Comparison of ENCODE assay signal across 25 mouse cellular contexts in the genomic region with DNA sequence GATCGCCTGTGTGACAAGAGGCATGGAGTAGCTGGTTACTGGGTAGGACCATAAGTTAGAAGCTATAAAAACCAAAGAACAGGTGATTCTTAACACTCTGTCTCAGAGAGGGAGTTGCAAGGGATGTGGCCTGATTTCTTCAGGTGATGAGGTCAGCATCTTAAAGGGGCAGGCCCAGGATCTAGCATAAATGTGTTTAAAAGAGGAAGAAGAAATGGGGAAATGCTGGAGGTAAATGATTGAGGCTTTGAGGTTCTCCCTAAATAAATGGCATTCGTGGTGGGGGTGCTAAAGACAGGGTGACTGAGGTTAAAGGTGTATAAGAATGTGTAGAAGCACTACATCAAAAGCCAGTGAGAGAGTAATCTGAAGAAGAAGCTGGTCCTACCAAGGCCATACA.
DNase-seq lines count a peak whose midpoint lies in the region; ATAC-seq and TF ChIP-seq lines count a peak whose summit lies in the region.
"Had no signal": no experiment of that assay in that cellular context is flagged by ENCODE, and none has a peak within 500 bp of the region (broad histone marks: within the 10 kb centered on the region; RNA-seq: fewer than 3 reads in every experiment).

No protein-coding gene starts in this region.

- no peak overlapping the region for H3K9ac ChIP-seq in intestine, embryonic 15.5 days
- no peak overlapping the region for H3K9ac ChIP-seq in intestine, embryonic 16.5 days (ENCODE audit: low read depth, low read length)
- no peak overlapping the region for H3K9ac ChIP-seq in CH12.LX (ENCODE audit: insufficient read depth, low read depth)
- no peak overlapping the region for H3K9ac ChIP-seq in liver, embryonic 11.5 days (ENCODE audit: low read depth, low read length)
- H3K9ac ChIP-seq: embryonic facial prominence, embryonic 13.5 days; embryonic facial prominence, embryonic 15.5 days; forebrain, embryonic 12.5 days had no signal

- TF ChIP-seq CTCF in CH12.LX (conservative IDR thresholded peaks at IDR 0.05 in 1 of 2, IDR thresholded peaks at IDR 0.05 in 1 of 2; ENCODE audit: low read depth in 2 of 2, low read length in 2 of 2): no peak

- dilution Hi-C loops in CH12.LX (cut with MboI; ENCODE audit: extremely low pct_ligation_motif_present, extremely low pct_unique_long_range_greater_than_20kb, low sequenced_read_pairs): no loop called here

- H3K4me2 ChIP-seq in intestine, embryonic 15.5 days (replicated peaks): no peak overlapping the region
- H3K4me2 ChIP-seq in intestine, embryonic 16.5 days (ENCODE audit: low read depth, low read length): no peak overlapping the region
- H3K4me2 ChIP-seq in CH12.LX (ENCODE audit: insufficient read depth, low read depth, poor library complexity, severe bottlenecking): no peak overlapping the region
- no peak overlapping the region for H3K4me2 ChIP-seq in liver, embryonic 11.5 days
- H3K4me2 ChIP-seq: embryonic facial prominence, embryonic 13.5 days; embryonic facial prominence, embryonic 15.5 days; forebrain, embryonic 12.5 days had no signal

- in situ Hi-C loops in CH12.LX (cut with MboI; ENCODE audit: low pct_ligation_motif_present, low pct_unique_long_range_greater_than_20kb, low sequenced_read_pairs): no loop called here

- H3K4me3 ChIP-seq in intestine, embryonic 15.5 days (replicated peaks): no peak overlapping the region
- no peak overlapping the region for H3K4me3 ChIP-seq in intestine, embryonic 16.5 days (ENCODE audit: low read length)
- no peak overlapping the region for H3K4me3 ChIP-seq in CH12.LX (replicated peaks in 1 of 3; ENCODE audit: low read depth in 2 of 3, low read length in 2 of 3, poor library complexity in 1 of 3)
- no peak overlapping the region for H3K4me3 ChIP-seq in liver, embryonic 11.5 days (ENCODE audit: low read depth, low read length)
- H3K4me3 ChIP-seq: embryonic facial prominence, embryonic 13.5 days; embryonic facial prominence, embryonic 15.5 days; erythroblast, embryonic 14.5 days; forebrain, embryonic 10.5 days; forebrain, embryonic 12.5 days had no signal

- H3K4me1 ChIP-seq in intestine, embryonic 15.5 days (replicated peaks): no peaks in the 10 kb centered on the region
- H3K4me1 ChIP-seq in intestine, embryonic 16.5 days (ENCODE audit: control insufficient read depth, insufficient read depth, low read length): no peaks in the 10 kb centered on the region
- peaks cover 0 to 8% of the 10 kb centered on the region in 2 experiments; a peak in 2 of 4 replicates for H3K4me1 ChIP-seq in CH12.LX (ENCODE audit: control insufficient read depth in 1 of 2, insufficient read depth in 2 of 2)
- H3K4me1 ChIP-seq in liver, embryonic 11.5 days (replicated peaks; ENCODE audit: control insufficient read depth, insufficient read depth, low read length): no peaks in the 10 kb centered on the region
- H3K4me1 ChIP-seq: embryonic facial prominence, embryonic 13.5 days; embryonic facial prominence, embryonic 15.5 days had no signal

- DNase-seq in CH12.LX (ENCODE audit: extremely low read depth): peak; percentile 16
- DNase-seq in liver, embryonic 11.5 days (ENCODE audit: low spot score): no peak
- DNase-seq in spleen, postnatal 4 days (ENCODE audit: low spot score in 2 of 2): no peak
- DNase-seq: adrenal gland, adult 2 months; adrenal gland, postnatal 10 days; adrenal gland, postnatal 25 days; B cell, adult 2 months; cerebellum, adult 11 months; cerebellum, adult 18-20 months; cerebellum, adult 8-10 months; cerebellum, adult 9-11 months; cerebellum, postnatal 14 days; cerebellum, postnatal 36 days; embryo, embryonic 11 days had no signal

- 63% methylated on average over 2 of the region's 2 CpGs for WGBS in intestine, embryonic 15.5 days
- 71% methylated on average over 2 of the region's 2 CpGs for WGBS in intestine, embryonic 16.5 days
- 54% methylated on average over 2 of the region's 2 CpGs for WGBS in liver, embryonic 11.5 days

- no peaks in the 10 kb centered on the region for H3K79me2 ChIP-seq in CH12.LX (replicated peaks; ENCODE audit: control insufficient read depth, extremely low read depth, insufficient read depth, poor library complexity, severe bottlenecking)

- no peak for TF ChIP-seq RAD21 in CH12.LX (IDR thresholded peaks at IDR 0.05; ENCODE audit: low read depth, low read length)

- H3K36me3 ChIP-seq in intestine, embryonic 15.5 days: no peaks in the 10 kb centered on the region
- H3K36me3 ChIP-seq in intestine, embryonic 16.5 days (ENCODE audit: control insufficient read depth, insufficient read depth, low read length): no peaks in the 10 kb centered on the region
- H3K36me3 ChIP-seq in CH12.LX (replicated peaks in 1 of 2; ENCODE audit: control insufficient read depth in 1 of 2, insufficient read depth in 1 of 2, low read length in 1 of 2): no peaks in the 10 kb centered on the region
- no peaks in the 10 kb centered on the region for H3K36me3 ChIP-seq in liver, embryonic 11.5 days (ENCODE audit: control insufficient read depth, insufficient read depth, low read length)
- H3K36me3 ChIP-seq: embryonic facial prominence, embryonic 13.5 days; embryonic facial prominence, embryonic 15.5 days; forebrain, embryonic 12.5 days had no signal

- H3K27me3 ChIP-seq in intestine, embryonic 15.5 days (replicated peaks): no peaks in the 10 kb centered on the region
- no peaks in the 10 kb centered on the region for H3K27me3 ChIP-seq in intestine, embryonic 16.5 days (replicated peaks; ENCODE audit: control insufficient read depth, insufficient read depth, low read length)
- H3K27me3 ChIP-seq in CH12.LX (replicated peaks): no peaks in the 10 kb centered on the region
- no peaks in the 10 kb centered on the region for H3K27me3 ChIP-seq in liver, embryonic 11.5 days (replicated peaks; ENCODE audit: control insufficient read depth, insufficient read depth, low read length)
- H3K27me3 ChIP-seq: embryonic facial prominence, embryonic 13.5 days; embryonic facial prominence, embryonic 15.5 days; forebrain, embryonic 12.5 days had no signal

- no peak overlapping the region for H3K27ac ChIP-seq in intestine, embryonic 15.5 days
- no peak overlapping the region for H3K27ac ChIP-seq in intestine, embryonic 16.5 days (ENCODE audit: low read length)
- no peak overlapping the region for H3K27ac ChIP-seq in CH12.LX (ENCODE audit: insufficient read depth, low read depth)
- H3K27ac ChIP-seq in liver, embryonic 11.5 days (ENCODE audit: low read depth, low read length): no peak overlapping the region
- H3K27ac ChIP-seq: embryonic facial prominence, embryonic 13.5 days; embryonic facial prominence, embryonic 15.5 days; forebrain, embryonic 10.5 days; forebrain, embryonic 12.5 days had no signal

- ATAC-seq in intestine, embryonic 15.5 days: peak; percentile 61
- ATAC-seq in intestine, embryonic 16.5 days: no peak; the same call in 1 of the 2 replicates
- ATAC-seq in hematopoietic stem cell, adult 5-6 weeks (replicated peaks in 1 of 2; ENCODE audit: insufficient read depth in 1 of 2, low FRiP score in 2 of 2, low TSS enrichment in 1 of 2, low read depth in 1 of 2, poor library complexity in 2 of 2, severe bottlenecking in 2 of 2): peak; percentile 49 to 69
- ATAC-seq in megakaryocyte progenitor cell, adult 5-6 weeks (replicated peaks; ENCODE audit: poor library complexity): peak; percentile 71
- ATAC-seq in liver, embryonic 11.5 days (replicated peaks; ENCODE audit: low FRiP score): no peak
- ATAC-seq: CD4-positive, CD25-positive, alpha-beta regulatory T cell, adult 4 months; forebrain, embryonic 14.5 days had no signal

- H3K9me3 ChIP-seq in intestine, embryonic 15.5 days: no peaks in the 10 kb centered on the region
- no peaks in the 10 kb centered on the region for H3K9me3 ChIP-seq in intestine, embryonic 16.5 days (ENCODE audit: control insufficient read depth, low read length)
- H3K9me3 ChIP-seq in CH12.LX (replicated peaks; ENCODE audit: low read length): no peaks in the 10 kb centered on the region
- no peaks in the 10 kb centered on the region for H3K9me3 ChIP-seq in liver, embryonic 11.5 days (ENCODE audit: control insufficient read depth, low read length)
- H3K9me3 ChIP-seq: embryonic facial prominence, embryonic 13.5 days; embryonic facial prominence, embryonic 15.5 days; forebrain, embryonic 10.5 days; forebrain, embryonic 12.5 days had no signal

- no peak for TF ChIP-seq EP300 in CH12.LX (IDR thresholded peaks at IDR 0.05; ENCODE audit: low read length)

- no peak for TF ChIP-seq POLR2A in CH12.LX (IDR thresholded peaks at IDR 0.05; ENCODE audit: low read depth, low read length)

TF ChIP-seq in CH12.LX, 34 proteins besides CTCF, POLR2A, EP300 and RAD21:
- TF ChIP-seq NRF1 (IDR thresholded peaks at IDR 0.05; ENCODE audit: low read depth, low read length) (no peak), MAX (IDR thresholded peaks at IDR 0.05; ENCODE audit: low read length) (no peak), E2F4 (IDR thresholded peaks at IDR 0.05; ENCODE audit: insufficient replicate concordance, low read depth, low read length) (no peak), SMC3 (IDR thresholded peaks at IDR 0.05; ENCODE audit: low read depth, low read length) (no peak), ZC3H11A (IDR thresholded peaks at IDR 0.05; ENCODE audit: low read depth, low read length) (no peak), BHLHE40 (IDR thresholded peaks at IDR 0.05; ENCODE audit: low read depth, low read length) (no peak), CHD2 (IDR thresholded peaks at IDR 0.05; ENCODE audit: low read length) (no peak), JUN (IDR thresholded peaks at IDR 0.05; ENCODE audit: insufficient read depth, low read depth, low read length) (no peak), ZKSCAN1 (IDR thresholded peaks at IDR 0.05; ENCODE audit: borderline replicate concordance, low read depth, low read length) (no peak)

Comparison
In these comparisons a context has a peak if more than half of its experiments do, and no peak if none do; other contexts are left out.
1. ATAC-seq: peak in intestine, embryonic 15.5 days (single experiment), hematopoietic stem cell, adult 5-6 weeks (2 of 2) and megakaryocyte progenitor cell, adult 5-6 weeks (single experiment); none in intestine, embryonic 16.5 days (single experiment) and liver, embryonic 11.5 days (single experiment).